ENCODE assay signal across 19 mouse cellular contexts in genomic region chr10:23571013-23571412, GRCm38 (mm10).
DNase-seq lines count a peak whose midpoint lies in the region; TF ChIP-seq lines count a peak whose summit lies in the region.
"Had no signal": no experiment of that assay in that cellular context is flagged by ENCODE, and none has a peak within 500 bp of the region (broad histone marks: within the 10 kb centered on the region; RNA-seq: fewer than 3 reads in every experiment).

No protein-coding gene starts in this region.

- TF ChIP-seq CTCF in embryonic fibroblast, embryonic 13.5 days (IDR thresholded peaks at IDR 0.05; ENCODE audit: borderline replicate concordance, insufficient read depth, low read length): no peak

- H3K27ac ChIP-seq in embryonic fibroblast, embryonic 13.5 days (ENCODE audit: insufficient read depth, low read length): peak overlapping the region; percentile 92
- H3K27ac ChIP-seq: embryonic facial prominence, embryonic 10.5 days; forebrain, embryonic 13.5 days; heart, embryonic 13.5 days; hindbrain, embryonic 15.5 days had no signal

- TF ChIP-seq POLR2A in embryonic fibroblast, embryonic 13.5 days (IDR thresholded peaks at IDR 0.05; ENCODE audit: low read depth, low read length): no peak
- TF ChIP-seq POLR2A in myocyte (IDR thresholded peaks at IDR 0.05; ENCODE audit: insufficient read length, low read depth): no peak

- H3K4me2 ChIP-seq in myocyte (ENCODE audit: low read depth): peak overlapping the region; percentile 25
- H3K4me2 ChIP-seq: forebrain, embryonic 13.5 days; heart, embryonic 13.5 days; hindbrain, embryonic 15.5 days had no signal

- no peak overlapping the region for H3ac ChIP-seq in myocyte (ENCODE audit: control insufficient read depth, insufficient read length)

- DNase-seq in kidney, adult 11 months: peak; percentile 14
- no peak for DNase-seq in kidney, postnatal 4 days
- peak; percentile 22 for DNase-seq in kidney, postnatal 14 days
- DNase-seq in kidney, adult 18-20 months: no peak
- DNase-seq in spleen, postnatal 36 days (ENCODE audit: low spot score in 2 of 2): no peak
- DNase-seq in gastrocnemius, postnatal 25 days: no peak
- DNase-seq: adrenal gland, postnatal 14 days; cerebellum, adult 11-12 months; cerebellum, adult 9-11 months; forebrain, postnatal 0 days; gastrocnemius, postnatal 14 days; heart, adult 11 months; heart, postnatal 36 days had no signal

- no peaks in the 10 kb centered on the region for H3K36me3 ChIP-seq in myocyte (ENCODE audit: control insufficient read depth, insufficient read depth)
- H3K36me3 ChIP-seq: embryonic facial prominence, embryonic 10.5 days; heart, embryonic 13.5 days; hindbrain, embryonic 15.5 days had no signal

- no peak overlapping the region for H3K4me3 ChIP-seq in embryonic fibroblast, embryonic 13.5 days (ENCODE audit: insufficient read depth, low read length)
- H3K4me3 ChIP-seq in myocyte: no peak overlapping the region
- H3K4me3 ChIP-seq: embryonic facial prominence, embryonic 10.5 days; forebrain, embryonic 13.5 days; heart, embryonic 13.5 days; hindbrain, embryonic 15.5 days had no signal

- no peaks in the 10 kb centered on the region for H3K27me3 ChIP-seq in myocyte (ENCODE audit: control insufficient read depth, insufficient read depth, insufficient read length)
- H3K27me3 ChIP-seq: forebrain, embryonic 13.5 days; heart, embryonic 13.5 days; hindbrain, embryonic 15.5 days had no signal

- no peaks in the 10 kb centered on the region for H3K79me2 ChIP-seq in myocyte (ENCODE audit: control insufficient read depth, insufficient read depth)

- peaks cover 8% of the 10 kb centered on the region for H3K4me1 ChIP-seq in embryonic fibroblast, embryonic 13.5 days (ENCODE audit: control insufficient read depth, insufficient read depth, low read length)
- H3K4me1 ChIP-seq: embryonic facial prominence, embryonic 10.5 days; forebrain, embryonic 13.5 days; hindbrain, embryonic 15.5 days had no signal

TF ChIP-seq in myocyte, 11 proteins besides CTCF, POLR2A, EP300 and RAD21:
- TF ChIP-seq USF1 (IDR thresholded peaks at IDR 0.05; ENCODE audit: low read depth) (no peak), CEBPB (IDR thresholded peaks at IDR 0.05; ENCODE audit: insufficient read depth, poor library complexity, severe bottlenecking) (0 out of 2 replicates have a peak, but pooled peaks have one; percentile 2)

Comparison
In these comparisons a context has a peak if more than half of its experiments do, and no peak if none do; other contexts are left out.
1. DNase-seq: peak in kidney, adult 11 months (single experiment) and kidney, postnatal 14 days (single experiment); none in kidney, postnatal 4 days (0 of 2), kidney, adult 18-20 months (single experiment), spleen, postnatal 36 days (0 of 2) and gastrocnemius, postnatal 25 days (single experiment).